Mouse (Mus musculus): ENCODE measurements around the gene Atp6v0d1.
A peak's percentile ranks its signal among the peaks of the same experiment; 100 is the strongest.

Atp6v0d1 gene

DNA sequence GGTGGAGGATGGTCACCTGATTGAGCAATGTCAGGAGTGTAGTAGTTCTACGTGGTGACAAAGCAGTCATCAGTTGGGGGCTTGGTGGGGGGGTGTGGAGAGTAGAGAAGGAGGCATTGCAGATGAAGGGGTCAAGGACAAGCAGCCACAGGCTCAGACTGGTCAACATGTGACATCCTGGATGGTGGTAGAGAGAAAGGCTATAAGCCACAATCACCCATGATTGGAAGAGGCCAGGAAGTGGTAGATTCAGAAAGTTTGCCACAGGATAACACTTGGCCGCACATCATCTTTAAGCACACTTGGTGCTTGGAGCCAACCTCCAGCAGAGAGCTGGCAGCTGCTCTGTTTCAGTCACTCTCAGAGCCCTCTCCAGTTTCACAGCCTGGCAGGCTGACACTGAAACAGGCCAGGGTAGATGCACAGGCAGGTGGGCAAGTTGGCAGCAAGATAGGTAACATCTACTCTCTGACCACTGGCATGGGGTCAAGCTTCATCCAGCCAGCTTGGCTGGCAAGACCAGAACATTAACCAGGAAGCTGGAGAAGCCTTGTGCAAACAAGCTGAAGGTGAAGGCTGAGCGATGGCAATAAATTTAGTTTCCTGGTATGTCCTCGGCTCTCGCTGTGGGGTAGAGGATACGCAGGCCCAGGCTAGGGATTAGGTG, 28.7 kb downstream of the Atp6v0d1 start:
- no peak for DNase-seq (ENCODE audit: extremely low spot score)

DNA sequence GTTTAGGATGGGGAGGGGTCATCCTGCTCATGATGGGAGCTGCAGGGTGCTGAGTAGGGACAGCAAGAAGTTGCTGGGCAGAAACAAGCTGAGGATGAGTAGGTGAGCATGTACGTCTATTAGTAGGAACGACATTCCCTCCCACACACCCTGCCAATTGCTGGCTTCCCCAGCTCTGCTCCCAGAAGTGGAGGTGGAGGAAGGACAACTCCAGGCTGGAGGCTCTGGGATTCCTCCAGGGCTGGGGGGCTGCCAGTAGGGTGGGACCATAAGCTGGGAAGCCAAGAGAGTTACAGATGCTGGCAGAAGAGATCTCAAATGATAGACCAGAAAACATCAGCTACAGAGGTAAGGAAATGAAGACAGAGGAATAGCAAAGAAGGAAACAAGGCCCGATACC, 29.3 kb downstream of the Atp6v0d1 start:
- DNase-seq (ENCODE audit: extremely low spot score) = no peak

DNA sequence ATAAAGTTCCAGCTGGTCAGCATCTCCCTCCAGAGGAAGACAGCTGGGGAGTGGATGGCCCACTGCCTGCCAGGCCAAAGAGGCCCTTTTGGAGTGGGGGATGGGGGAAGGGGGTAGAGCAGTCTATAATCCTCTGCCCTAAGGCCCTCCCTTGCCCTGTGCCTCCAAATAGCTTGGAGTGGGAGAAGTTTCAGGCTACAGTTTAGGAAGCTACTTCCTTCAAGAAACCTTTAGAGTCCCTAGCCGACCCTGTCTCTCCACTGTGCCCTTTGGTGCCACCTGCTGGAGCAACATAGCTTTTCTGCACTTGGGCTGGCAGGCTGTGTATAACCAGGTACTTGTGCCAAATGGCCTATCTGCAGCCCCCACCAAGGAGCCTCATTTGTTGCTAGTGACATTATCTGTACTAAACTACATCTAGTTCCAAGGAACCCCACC, 31.9 kb downstream of the Atp6v0d1 start:
- peak; percentile 83 for DNase-seq (ENCODE audit: extremely low spot score)

DNA sequence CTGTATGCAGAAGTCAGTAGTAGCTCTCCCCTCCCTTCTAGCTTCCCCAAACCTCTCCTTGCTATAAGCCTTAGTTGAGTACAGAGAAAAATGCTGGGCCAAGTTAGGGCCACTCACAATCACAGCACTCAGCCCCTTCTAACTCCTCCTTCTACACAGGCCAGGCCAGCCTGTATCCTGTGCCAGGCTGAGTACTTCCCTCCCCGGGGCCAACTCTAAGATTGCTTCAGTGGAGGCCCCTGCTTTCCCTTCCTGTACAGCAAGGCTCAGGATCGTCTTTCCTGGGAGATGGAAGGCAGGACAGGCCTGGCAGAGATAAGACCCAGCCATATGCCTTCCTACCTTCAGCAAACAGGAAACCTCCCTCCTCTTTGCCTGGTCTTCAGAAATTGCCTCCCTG, 32.4 kb downstream of the Atp6v0d1 start:
- DNase-seq (ENCODE audit: extremely low spot score) = no peak

DNA sequence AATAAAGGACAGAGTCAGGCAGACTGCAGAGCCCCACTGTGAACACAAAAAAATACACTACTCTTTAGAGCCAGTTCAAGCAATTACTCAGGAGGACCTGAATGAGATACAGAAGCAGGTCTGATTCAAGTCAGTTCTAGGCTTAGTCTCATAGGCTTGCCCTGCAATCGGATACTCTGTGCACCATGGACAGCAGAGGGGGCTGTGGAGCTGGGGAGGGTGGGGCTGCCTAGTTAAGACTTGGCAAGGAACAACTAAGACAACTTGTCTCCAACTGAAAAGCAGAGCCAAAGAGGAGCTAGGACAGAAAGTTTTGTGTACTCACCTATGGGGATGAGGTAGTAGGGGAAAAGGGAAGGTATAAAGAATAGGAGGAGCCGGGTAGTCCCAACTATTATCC, 34.1 kb downstream of the Atp6v0d1 start:
- DNase-seq (ENCODE audit: extremely low spot score) = peak; percentile 41

DNA sequence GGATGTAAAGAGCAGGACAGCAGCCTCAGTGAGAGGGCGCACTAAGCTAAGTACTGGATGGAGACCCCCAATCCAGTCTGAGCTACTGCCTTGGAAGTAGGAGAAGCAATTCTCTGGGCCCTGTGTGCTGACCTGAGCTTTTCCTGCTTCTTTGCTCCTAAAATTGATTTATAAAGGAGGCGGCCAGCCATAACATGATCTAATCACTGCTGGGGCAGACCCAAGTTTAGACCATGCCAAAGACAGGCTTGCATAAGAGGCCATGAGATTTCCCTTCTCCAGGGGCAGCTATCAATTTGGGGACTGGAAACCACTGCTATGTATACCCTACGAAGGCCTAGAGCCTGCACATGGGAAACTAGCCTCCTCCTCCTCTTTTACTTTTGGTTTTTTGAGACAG, 36.6 kb downstream of the Atp6v0d1 start:
- no peak for DNase-seq (ENCODE audit: extremely low spot score)

DNA sequence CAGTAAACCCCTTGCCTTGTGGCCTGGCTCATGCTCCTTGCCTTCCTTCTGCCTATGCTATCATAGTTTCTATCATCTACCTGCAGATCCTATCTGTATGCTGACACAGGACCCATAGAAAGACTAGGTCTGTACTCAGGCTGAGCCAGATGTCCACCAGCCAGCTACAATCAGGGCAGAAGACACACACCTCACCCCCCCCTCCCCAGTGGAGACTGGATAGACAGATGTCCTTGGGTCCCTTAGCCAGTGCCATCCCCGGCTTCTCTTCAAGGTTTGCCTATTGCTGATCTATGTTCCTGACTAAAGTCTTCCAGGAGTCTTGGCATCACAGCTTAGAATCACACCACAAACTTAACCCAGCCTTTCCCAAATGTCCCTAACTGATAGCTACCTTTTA, 37.6 kb downstream of the Atp6v0d1 start:
- no peak for DNase-seq (ENCODE audit: extremely low spot score)

DNA sequence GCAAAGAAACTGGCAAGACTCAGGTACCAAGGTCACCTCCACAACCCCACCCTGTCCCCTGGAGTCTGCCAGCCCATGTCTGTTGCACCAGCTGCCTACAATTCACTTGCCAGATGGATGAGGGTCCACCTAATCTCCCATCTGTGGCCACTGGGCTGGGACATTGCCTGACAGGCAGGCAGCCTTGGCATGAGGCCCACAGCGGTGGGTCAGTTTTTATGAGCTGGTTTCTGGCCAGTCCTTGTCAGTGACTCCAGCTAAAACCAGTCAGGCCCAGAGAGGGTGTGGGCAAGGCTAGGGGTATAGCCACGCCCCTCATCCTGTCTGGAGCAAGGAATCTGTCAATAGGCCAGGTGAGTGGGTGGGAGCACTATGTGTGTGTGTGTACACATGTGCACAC, 38.7 kb downstream of the Atp6v0d1 start:
- no peak for DNase-seq (ENCODE audit: extremely low spot score)

DNA sequence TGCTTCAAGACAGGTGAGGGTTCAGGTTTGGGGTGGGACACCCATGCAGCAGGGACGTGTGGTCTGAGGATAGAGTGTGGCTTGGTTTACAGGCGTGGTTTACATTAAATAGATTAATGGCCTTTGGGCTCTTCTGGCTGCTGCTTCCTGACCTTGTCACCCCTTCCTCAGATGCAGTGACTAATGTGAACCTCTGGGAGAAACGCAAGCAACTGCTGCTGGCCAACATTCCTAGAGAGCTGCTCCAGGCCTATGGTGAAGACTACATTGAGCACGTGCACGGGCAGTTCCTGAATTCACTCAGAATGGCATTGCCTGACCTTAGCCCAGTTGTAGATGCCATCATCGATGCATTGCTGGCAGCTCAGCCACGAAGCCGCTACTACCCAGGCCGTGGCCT, 43.0 kb downstream of the Atp6v0d1 start:
- peak; percentile 22 for DNase-seq (ENCODE audit: extremely low spot score)

DNA sequence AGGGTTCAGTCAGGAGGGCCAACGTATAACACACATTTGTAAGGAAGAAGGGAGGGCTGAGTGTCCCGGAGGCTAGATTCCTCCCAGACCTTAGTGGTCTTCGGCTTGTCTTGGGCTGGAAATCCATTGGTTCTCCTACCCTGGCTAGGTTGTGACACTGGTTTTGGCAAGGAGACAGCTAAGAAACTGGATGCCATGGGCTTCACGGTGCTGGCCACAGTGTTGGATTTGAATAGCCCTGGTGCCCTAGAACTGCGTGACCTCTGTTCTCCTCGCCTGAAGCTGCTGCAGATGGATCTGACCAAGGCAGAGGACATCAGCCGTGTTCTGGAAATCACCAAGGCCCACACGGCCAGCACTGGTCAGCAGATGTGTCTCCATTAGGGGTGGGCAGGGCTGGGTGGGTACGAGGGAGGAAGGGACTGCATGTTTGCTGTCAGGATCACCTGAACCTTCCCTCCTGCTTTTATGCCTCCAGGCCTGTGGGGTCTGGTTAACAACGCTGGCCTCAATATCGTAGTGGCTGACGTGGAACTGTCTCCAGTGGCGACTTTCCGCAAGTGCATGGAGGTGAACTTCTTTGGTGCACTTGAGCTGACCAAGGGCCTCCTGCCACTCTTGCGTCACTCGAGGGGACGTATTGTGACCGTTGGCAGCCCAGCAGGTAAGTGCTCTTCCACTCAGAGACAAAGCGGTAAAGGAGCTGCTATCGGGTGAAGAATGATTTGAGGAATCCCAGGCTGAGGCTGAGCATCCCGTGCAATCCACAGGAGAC, 43.7 kb downstream of the Atp6v0d1 start:
- DNase-seq (ENCODE audit: extremely low spot score) = no peak

DNA sequence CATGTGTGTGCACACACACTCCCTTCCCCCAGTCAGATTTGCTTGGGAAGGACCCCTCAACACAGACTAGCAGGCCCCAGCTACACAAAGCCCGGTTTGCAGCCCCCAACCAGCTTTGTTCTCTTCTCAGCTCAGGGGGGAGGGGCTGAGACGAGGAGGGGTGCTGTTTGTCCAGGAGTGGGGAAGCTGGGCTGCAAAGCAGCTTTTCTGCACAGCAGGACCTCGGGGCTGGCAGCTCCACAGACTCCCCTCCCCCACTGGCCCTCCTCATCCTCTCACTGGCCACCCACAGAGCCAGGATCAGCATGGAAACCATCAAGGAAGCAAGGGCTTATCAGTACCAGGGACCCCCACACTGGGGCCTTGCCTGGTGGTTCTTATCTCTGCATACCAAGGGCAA, 44.8 kb downstream of the Atp6v0d1 start:
- peak; percentile 78 for DNase-seq (ENCODE audit: extremely low spot score)

DNA sequence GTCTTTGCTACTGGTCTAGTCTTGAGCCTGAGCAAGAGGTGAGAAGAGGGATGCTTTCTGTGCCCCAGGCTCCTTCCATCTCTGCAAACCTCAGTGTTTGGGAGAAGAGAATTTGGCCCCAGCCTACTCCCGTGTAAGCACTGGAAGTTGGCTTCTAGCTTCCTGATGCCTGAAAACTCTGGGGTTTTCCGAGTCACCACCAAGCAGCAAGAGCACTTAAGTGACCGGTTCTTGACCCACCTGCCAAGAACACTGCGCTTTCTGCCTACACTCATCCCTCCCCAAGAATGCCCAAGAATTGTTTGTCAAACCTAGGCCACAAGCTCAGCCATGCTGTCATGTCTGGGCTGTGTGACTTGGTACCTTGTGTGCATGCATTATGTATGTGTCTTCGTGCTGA, 45.3 kb downstream of the Atp6v0d1 start:
- DNase-seq (ENCODE audit: extremely low spot score) = no peak

DNA sequence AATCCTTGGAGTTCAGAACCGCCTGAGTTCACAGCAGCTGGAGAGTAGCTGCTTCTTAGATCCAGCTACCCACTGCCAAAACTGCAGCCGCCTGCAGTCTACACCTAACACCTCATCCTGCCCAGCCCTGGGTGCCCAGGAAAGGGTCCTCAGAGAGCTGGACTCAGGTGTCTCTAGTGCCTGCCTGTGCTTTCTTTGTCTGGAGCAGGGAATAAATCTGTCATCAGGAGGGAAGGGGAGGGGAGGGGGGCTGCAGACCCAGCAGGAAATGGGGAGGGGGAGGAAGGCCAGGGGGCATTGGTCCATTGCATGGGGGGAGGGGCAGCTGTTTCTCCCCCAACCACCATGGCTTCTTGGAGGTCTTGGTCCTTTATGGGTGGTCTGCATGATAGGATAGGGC, 46.3 kb downstream of the Atp6v0d1 start:
- DNase-seq (ENCODE audit: extremely low spot score) = peak; percentile 78

DNA sequence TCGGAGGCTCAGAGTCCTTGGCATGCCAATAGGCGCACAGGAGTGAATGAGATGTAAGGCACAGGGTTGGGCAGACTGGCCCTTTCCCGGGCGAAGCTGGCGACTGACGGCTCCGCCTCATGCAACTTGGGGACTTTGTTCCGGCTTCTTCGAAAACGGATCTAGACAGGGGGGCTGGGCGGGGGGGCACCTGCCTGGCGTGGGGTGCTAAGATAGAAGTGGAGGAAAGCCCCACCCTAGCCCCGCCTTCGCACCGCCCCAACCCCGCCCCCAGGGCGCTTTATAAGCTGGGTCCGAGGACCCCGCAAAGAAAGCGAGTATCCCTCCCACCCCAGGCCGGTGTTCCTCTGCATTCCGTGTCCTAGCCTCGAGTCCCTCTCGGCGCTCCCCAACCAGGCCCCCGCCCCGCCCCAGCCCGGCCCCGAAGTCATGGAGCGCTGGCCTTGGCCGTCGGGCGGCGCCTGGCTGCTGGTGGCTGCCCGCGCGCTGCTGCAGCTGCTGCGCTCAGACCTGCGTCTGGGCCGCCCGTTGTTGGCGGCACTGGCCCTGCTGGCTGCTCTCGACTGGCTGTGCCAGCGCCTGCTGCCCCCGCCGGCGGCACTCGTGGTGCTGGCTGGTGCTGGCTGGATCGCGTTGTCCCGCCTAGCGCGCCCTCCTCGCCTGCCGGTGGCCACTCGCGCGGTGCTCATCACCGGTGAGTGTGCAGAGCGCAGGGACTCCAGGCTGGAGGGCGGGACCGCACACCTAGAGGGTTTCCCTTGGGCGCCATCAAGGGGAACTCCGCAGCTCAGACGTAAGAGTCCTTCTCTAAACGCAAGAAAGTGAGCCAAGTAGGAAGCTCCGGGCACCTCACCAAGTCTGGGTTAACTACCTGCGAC, 47.2 kb downstream of the Atp6v0d1 start, which contains the start of gene Hsd11b2:
Hsd11b2 (plus strand) TSS at position 320 of the 878 bp plus-strand sequence.
- peak; percentile 78 for DNase-seq (ENCODE audit: extremely low spot score)

DNA sequence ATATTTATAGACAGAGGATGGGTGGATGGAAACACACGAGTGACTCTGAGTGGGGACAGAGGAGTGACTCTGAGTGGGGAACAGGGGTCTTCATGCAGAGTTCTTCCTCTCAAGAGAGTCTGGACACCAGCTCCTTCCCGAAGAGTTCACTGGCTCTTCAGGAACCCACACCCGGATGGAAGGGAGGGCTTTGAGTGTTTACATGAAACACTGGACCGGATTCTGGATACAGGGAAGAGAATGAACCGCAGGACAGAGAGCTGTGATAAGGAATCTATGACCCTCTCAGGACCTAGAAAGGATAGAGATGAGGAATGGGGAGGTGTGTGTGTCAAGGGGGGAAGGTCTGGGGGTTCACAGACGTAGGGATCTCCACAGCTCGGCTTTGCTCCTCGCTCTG, 48.5 kb downstream of the Atp6v0d1 start:
- DNase-seq (ENCODE audit: extremely low spot score) = peak; percentile 26

DNA sequence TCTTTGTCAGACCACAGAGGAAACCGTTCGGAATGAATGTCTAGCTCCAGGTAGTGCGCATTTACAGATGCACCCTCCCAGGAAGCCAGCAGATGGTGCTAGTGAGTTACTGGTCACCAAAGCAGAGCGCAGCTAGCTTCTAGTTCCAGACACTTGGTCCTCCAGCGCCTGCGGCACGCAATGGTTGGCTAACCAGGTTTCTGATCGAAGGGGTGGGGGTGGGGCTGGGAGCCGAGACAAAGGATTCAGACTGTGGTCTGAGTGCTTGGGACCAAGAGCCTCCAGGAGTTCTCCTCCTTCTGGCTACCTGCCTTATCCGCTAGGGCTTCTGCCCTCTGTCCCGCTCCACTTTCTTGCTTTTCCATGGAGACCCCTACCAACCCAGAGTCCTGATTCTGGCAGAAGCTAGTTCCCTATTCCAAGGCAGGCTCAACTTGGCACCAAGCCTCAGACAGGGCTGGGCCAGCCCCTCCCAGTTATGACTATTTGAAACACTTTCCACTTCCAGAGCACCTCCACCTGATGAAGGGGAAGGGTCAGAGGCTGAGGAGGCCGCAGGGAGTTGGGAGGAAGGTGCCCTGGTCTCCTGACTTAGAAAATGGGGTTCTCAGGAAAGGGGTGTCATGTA, 49.7 kb downstream of the Atp6v0d1 start:
- DNase-seq (ENCODE audit: extremely low spot score) = peak; percentile 86

DNA sequence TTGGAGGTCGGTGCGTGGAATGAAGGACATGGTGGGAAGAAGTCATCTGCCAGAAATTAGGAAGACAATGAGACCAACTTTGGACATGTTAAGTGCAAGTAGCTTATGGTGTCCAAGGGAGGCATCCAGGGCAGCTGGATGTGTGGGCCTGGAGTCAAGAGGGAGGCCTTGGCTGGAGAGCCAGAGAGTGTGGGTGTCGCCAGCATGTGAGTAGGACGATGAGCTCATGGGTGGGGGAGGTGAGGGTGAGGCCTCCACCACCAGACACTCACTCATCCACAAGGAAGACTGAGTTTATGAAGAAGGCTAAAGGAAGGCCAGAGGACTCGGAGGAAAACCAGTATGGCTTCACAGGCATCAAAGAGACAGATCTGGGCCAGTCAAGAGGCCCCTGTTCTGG, 51.2 kb downstream of the Atp6v0d1 start:
- no peak for DNase-seq (ENCODE audit: extremely low spot score)

DNA sequence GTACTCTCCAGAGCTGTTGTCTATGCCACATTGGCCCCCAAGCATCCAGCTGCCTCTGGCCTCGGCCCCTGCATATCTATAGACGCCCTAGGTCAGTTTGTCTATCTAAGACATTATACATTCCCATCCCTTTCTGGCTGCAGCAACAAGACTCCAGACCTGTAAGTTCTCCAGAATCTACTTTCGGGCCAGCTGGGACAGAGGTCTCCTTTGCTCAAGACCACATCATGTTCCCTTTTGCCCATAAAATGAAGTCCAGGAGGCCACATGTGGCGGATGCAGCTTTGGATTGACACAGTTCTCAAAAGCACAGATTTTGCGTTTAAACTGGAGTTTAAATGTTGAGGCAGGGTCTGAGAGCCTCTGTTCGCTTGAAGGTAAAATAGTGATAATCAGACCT, 51.7 kb downstream of the Atp6v0d1 start:
- DNase-seq (ENCODE audit: extremely low spot score) = no peak

DNA sequence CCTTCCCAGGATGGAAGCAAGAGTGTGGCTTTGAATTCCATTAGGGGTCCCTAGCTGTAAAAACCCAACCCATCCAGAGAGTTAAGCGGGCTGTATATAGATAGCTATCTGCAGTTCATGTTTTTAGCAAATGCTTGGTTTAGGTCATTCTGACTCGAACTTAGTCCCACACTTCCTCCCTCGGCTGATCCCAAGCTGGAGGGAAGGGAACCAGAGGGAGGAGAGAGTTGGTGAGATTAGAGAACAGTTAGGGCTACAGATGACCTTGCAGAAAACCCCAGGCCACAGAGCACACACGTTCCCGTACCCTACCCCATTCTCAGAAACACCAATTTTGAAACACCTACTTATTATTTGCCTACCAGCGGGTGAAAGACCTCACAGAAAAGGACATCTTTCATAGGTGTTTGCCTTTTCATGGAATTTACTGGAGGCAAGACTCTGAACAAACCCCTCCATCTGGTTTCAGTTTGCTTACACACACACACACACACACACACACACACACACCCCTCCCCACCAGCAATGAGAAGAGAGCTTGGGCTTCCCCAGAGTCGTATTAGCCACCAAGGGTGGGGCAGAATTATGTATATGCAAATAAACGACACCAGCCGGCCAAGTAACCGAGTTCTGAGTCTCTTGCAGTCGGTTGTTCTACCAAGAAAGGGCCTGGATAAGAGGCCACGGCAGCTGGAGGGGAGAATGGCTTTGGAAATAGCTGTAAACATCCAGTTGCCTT, 55.7 kb downstream of the Atp6v0d1 start:
- DNase-seq (ENCODE audit: extremely low spot score) = no peak

DNA sequence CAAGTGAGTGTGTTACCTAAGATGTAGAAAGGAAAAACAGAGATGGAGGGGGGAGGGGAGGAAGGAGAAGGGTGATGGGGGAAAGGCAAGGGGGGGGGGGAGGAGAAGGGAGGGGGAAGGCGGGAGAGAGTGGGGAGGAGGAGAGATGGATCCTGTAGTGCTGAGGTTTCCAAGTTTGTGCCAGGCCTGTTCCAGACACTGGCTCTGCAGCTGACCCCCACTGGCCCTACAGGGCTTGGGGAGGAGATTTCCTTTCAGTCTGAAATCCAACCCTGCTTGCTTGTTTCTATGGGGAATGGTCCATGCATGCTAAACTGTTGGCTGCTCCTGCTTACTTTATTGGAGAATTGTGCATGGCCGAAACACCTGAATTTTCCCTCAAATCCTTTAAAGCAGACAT, 57.1 kb downstream of the Atp6v0d1 start:
- DNase-seq (ENCODE audit: extremely low spot score) = peak; percentile 29

DNA sequence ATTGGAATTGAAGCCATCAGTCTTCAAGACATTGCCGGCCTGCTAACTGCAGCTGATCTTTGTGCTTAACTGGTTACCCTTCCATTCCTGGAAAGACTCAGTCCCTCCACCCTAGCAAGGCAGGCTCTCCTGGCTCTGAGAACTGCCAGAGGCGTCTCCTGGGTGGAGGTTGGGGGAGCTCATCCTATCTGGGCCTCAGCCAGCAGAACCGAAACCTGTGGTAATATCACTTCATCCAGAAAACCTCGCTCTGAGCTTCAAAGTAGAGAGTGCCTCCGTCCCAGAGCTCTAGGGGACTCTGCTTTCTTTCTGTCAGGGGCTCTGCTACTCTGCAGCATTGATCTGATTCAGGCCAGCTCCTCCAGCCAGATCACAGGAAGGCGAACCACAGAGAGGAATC, 58.9 kb downstream of the Atp6v0d1 start:
- no peak for DNase-seq (ENCODE audit: extremely low spot score)

All from embryo, embryonic 9.5 days (tissue).